In genomic region chr10:59072827-59073226, GRCm38 (mm10) we compare ENCODE assay signal across 24 mouse cellular contexts.
DNase-seq lines count a peak whose midpoint lies in the region; ATAC-seq and TF ChIP-seq lines count a peak whose summit lies in the region.
"Had no signal": no experiment of that assay in that cellular context is flagged by ENCODE, and none has a peak within 500 bp of the region (broad histone marks: within the 10 kb centered on the region; RNA-seq: fewer than 3 reads in every experiment).

No protein-coding gene starts in this region.

- DNase-seq in frontal cortex, postnatal 14 days (ENCODE audit: low spot score in 2 of 2): no peak
- DNase-seq in midbrain, embryonic 10.5 days (ENCODE audit: low spot score): no peak
- no peak for DNase-seq in midbrain, embryonic 11.5 days (ENCODE audit: low spot score, missing footprints)
- peak; percentile 21 for DNase-seq in 3134 (ENCODE audit: extremely low read depth, insufficient read length, low spot score)
- DNase-seq: adrenal gland, adult 2 months; adrenal gland, postnatal 14 days; cerebellum, adult 11-12 months; cerebellum, adult 8-10 months; cerebellum, postnatal 36 days; gastrocnemius, postnatal 25 days; heart, adult 18-20 months; heart, postnatal 14 days; heart, postnatal 4 days had no signal

- H3K4me1 ChIP-seq in midbrain, embryonic 10.5 days: peaks cover 5% of the 10 kb centered on the region; the same call in 1 of the 2 replicates
- H3K4me1 ChIP-seq in midbrain, embryonic 11.5 days (ENCODE audit: control insufficient read depth, insufficient read depth, low read length): no peaks in the 10 kb centered on the region
- H3K4me1 ChIP-seq in cortical plate, adult 2 months (ENCODE audit: control insufficient read depth, insufficient read depth, low read length): peaks cover 7% of the 10 kb centered on the region
- H3K4me1 ChIP-seq in kidney, embryonic 15.5 days: 0 out of 2 replicates have a peak, but pooled peaks cover 2% of the 10 kb centered on the region

- no peak overlapping the region for H3K4me3 ChIP-seq in midbrain, embryonic 10.5 days
- no peak overlapping the region for H3K4me3 ChIP-seq in midbrain, embryonic 11.5 days (ENCODE audit: low read depth, low read length)
- H3K4me3 ChIP-seq in cortical plate, adult 2 months (ENCODE audit: insufficient read depth, low read length): no peak overlapping the region
- no peak overlapping the region for H3K4me3 ChIP-seq in kidney, embryonic 15.5 days (replicated peaks)
- H3K4me3 ChIP-seq: forebrain, embryonic 12.5 days; heart, embryonic 10.5 days; heart, embryonic 13.5 days had no signal

- ATAC-seq in frontal cortex, adult (ENCODE audit: low TSS enrichment): peak; percentile 78
- ATAC-seq in midbrain, embryonic 11.5 days (ENCODE audit: low FRiP score): no peak
- no peak for ATAC-seq in kidney, embryonic 15.5 days (replicated peaks; ENCODE audit: low FRiP score)
- ATAC-seq: CD4-positive, CD25-positive, alpha-beta regulatory T cell, adult 4 months; forebrain, embryonic 16.5 days; hindbrain, postnatal 0 days; inflammation-experienced regulatory T-cells, adult 6 months had no signal

- H3K9ac ChIP-seq in midbrain, embryonic 11.5 days (ENCODE audit: low read length): no peak overlapping the region
- H3K9ac ChIP-seq in kidney, embryonic 15.5 days: no peak overlapping the region
- H3K9ac ChIP-seq: forebrain, embryonic 12.5 days; heart, embryonic 13.5 days; hindbrain, embryonic 14.5 days had no signal

- no peaks in the 10 kb centered on the region for H3K36me3 ChIP-seq in midbrain, embryonic 10.5 days
- no peaks in the 10 kb centered on the region for H3K36me3 ChIP-seq in midbrain, embryonic 11.5 days (ENCODE audit: control insufficient read depth, insufficient read depth, low read length)
- H3K36me3 ChIP-seq in kidney, embryonic 15.5 days: no peaks in the 10 kb centered on the region
- H3K36me3 ChIP-seq: forebrain, embryonic 12.5 days; heart, embryonic 10.5 days; heart, embryonic 13.5 days had no signal

- 92% methylated on average over 4 of the region's 4 CpGs for WGBS in midbrain, embryonic 10.5 days
- 93% methylated on average over 4 of the region's 4 CpGs for WGBS in midbrain, embryonic 11.5 days
- 65% methylated on average over 4 of the region's 4 CpGs for WGBS in kidney, embryonic 15.5 days

- H3K27me3 ChIP-seq in midbrain, embryonic 10.5 days (ENCODE audit: low read depth, poor library complexity, severe bottlenecking): no peaks in the 10 kb centered on the region
- no peaks in the 10 kb centered on the region for H3K27me3 ChIP-seq in midbrain, embryonic 11.5 days (ENCODE audit: control insufficient read depth, insufficient read depth, low read length)
- H3K27me3 ChIP-seq in kidney, embryonic 15.5 days: no peaks in the 10 kb centered on the region
- H3K27me3 ChIP-seq: forebrain, embryonic 12.5 days; heart, embryonic 13.5 days had no signal

- TF ChIP-seq POLR2A in cortical plate, adult 2 months (IDR thresholded peaks at IDR 0.05; ENCODE audit: extremely low read depth, insufficient read depth, low read length): no peak

- 0 out of 2 replicates have a peak overlapping the region, but pooled peaks have one; percentile 28 for H3K27ac ChIP-seq in midbrain, embryonic 10.5 days (replicated peaks)
- H3K27ac ChIP-seq in midbrain, embryonic 11.5 days (ENCODE audit: low read depth, low read length): no peak overlapping the region
- H3K27ac ChIP-seq in cortical plate, adult 2 months (ENCODE audit: insufficient read depth, low read length): no peak overlapping the region
- H3K27ac ChIP-seq in kidney, embryonic 15.5 days: no peak overlapping the region
- H3K27ac ChIP-seq: forebrain, embryonic 12.5 days; heart, embryonic 10.5 days; heart, embryonic 13.5 days; hindbrain, embryonic 14.5 days; hindbrain, postnatal 0 days had no signal

- H3K4me2 ChIP-seq in midbrain, embryonic 11.5 days: no peak overlapping the region
- no peak overlapping the region for H3K4me2 ChIP-seq in kidney, embryonic 15.5 days
- H3K4me2 ChIP-seq: forebrain, embryonic 12.5 days; heart, embryonic 13.5 days; hindbrain, embryonic 14.5 days had no signal

- H3K9me3 ChIP-seq in midbrain, embryonic 10.5 days (replicated peaks): no peaks in the 10 kb centered on the region
- H3K9me3 ChIP-seq in midbrain, embryonic 11.5 days (ENCODE audit: control insufficient read depth, low read length): no peaks in the 10 kb centered on the region
- H3K9me3 ChIP-seq in kidney, embryonic 15.5 days (replicated peaks): no peaks in the 10 kb centered on the region
- H3K9me3 ChIP-seq: forebrain, embryonic 12.5 days; heart, embryonic 10.5 days; heart, embryonic 13.5 days had no signal

- 0 out of 2 replicates have a peak, but pooled peaks have one; percentile 4 for TF ChIP-seq CTCF in cortical plate, adult 2 months (IDR thresholded peaks at IDR 0.05; ENCODE audit: extremely low read depth, insufficient read depth, low read length)
